Mouse (Mus musculus): ENCODE results near the gene Nras.

Nras gene

DNA sequence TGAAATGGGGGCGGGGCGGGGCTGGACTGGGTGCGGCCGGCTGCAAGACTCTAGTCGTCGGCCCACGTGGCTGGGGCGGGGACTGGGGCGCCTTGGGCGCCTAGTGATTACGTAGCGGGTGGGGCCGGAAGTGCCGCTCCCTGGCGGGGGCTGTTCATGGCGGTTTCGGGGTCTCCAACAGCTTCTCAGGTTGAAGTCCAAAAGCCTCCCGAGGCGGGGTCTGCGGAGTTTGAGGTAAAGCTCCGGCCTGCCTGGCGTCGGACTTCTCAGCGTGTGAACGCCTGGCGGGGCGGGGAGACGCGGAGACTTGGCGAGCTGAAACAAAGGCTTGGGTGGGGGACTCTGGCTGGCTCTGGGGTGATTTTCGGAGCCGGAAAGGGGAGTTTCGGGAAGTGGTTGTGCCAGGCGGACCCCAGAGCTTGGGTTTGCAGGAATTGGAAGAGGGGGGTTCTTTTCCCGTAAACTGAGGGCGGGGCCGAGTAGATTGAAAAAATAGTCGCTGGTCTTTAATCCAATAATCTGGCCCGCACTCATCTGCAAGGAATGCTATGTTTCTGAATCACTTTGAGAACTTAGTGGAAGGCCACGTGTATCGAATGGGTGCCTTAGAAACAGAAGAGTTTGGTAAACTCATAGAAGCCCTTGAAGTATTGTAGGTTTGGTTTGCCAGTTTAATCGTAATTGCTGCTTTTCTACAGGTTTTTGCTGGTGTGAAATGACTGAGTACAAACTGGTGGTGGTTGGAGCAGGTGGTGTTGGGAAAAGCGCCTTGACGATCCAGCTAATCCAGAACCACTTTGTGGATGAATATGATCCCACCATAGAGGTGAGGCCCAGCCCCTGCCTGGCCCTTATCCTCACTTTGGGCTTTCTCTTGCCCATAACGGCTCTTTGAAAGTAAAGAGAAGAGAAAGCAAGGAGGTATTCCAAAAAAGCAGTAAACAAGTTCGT, at the start of gene Nras:
Gene Nras (plus strand): TSS at position 79 of the 951 bp plus-strand sequence.
- peak; percentile 74 for DNase-seq (ENCODE audit: low read depth, low spot score)

DNA sequence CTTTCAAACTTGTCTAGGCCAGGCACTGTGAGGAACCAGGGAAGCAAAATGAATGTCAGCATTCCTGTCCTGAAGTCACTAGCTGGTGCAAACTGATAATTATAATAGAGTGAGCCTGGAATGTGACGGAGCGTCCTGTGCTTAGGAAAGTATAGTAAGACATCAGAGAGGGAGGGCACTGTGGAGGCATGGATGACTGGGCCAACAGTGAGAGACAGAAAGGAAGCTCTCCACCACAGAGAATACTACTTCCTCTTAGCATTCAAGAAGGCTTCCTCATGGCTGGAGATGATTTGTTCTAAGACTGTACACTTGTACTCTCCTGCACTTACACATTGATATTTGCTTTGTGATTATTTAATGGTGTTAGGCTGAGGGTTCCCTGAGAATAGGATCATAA, 40.7 kb upstream of the Nras start:
- no peak for DNase-seq (ENCODE audit: low read depth, low spot score)

DNA sequence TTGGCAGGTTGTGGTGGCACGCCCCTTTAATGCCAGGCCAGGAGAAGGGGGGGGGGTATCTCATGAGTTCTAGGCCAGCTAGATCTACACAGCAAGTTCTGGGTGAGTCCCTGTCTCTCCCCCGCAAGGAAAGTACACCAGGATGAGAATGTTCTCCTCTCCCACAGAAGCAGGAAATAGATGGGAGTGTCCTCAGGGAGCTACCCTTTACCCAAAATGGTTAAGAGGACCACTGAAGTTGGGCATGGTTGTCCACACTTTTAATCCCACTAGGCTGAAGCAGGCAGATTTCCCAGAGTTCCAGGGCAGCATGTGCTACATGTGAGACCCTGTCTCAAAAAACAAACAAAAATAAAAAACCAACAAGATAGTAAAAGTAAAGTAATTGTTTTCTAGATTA, 38.6 kb upstream of the Nras start:
- no peak for DNase-seq (ENCODE audit: low read depth, low spot score)

DNA sequence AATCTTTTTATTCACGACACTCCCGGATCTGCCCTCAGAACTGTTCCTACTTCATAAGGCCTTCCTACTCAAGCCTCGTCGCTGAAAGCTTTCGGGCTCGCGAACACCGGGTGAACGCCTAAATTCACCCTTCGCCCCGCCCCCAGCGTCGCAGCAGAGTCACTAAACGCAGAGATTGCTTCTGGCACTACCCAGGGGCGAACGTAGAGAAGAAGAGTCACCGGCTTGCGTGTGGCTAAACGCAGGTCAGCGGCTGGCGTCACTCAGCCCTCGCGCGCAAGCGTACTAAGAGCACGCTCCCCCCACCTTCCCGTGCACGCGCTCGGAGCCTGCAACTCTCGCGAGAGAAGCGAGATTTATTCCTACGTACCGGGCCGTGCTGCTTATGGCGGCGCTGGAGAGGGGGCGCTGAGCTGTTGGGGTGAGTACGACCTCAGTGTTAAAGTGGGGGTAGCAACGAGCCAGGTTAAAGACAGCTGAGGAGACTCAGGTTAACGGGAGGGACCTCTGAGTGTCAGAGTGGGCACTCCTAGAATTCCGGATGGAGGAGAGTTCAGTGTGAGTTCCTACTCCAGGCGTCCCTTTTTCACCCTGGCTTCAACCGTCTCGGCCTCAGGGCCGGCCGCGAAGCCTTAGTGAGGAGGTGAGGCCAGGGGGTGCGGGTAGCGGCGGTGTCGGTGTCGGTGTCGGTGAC, 37.7 kb upstream of the Nras start, which contains the start of gene Csde1:
Gene Csde1 (plus strand): TSS at position 178 of the 694 bp plus-strand sequence.
- DNase-seq (ENCODE audit: low read depth, low spot score) = peak; percentile 97

DNA sequence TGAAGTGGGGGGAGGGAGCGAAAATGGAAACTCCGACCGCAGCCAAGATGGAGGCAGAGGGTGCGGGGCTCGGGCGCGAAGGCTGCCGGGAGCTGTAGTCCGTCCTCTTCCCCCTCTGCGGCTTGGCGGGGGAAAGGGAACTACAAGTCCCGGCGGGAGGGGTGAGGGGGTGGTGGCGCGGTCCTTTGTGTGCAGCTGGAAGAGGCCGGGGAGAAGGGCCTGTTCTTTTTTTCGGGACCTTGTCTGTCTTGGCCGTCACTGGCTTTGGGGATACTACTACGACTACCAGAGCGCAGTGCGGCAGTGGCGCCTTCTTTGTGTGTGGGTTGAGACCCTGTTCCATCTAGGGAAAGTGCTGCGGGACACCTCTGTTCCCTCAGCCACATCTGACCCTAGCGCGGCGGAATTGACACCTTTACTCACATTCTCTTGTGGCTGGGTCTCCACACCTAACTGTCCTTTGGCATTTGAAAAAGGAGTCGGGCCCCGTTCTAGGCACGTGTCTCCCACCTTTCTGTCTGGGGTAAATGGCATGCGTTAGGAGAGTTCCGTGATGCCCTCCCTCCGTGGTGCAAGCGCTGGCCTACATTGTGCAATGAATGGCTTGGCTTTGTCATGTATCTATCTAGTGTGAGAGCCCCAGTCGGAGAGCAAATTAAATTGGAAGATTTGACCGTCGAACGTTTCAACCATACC, 37.0 kb upstream of the Nras start:
- DNase-seq (ENCODE audit: low read depth, low spot score) = peak; percentile 81

DNA sequence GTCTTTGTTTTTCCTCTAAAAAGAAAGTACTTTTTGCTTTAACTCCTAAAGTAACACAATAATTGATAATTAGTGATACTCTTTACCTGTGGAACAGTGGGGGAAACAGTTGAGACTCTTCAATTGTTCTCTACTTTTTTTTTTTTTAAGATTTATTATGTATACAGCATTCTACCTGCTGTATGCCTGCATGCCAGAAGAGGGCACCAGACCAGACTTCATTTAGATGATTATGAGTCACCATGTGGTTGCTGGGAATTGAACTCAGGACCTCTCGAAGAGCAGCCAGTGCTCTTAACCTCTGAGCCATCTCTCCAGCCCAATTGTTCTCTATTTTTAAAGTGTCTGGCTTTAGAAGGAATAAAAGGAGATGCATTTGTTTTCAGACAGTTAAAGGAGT, 31.9 kb upstream of the Nras start:
- DNase-seq (ENCODE audit: low read depth, low spot score) = no peak

DNA sequence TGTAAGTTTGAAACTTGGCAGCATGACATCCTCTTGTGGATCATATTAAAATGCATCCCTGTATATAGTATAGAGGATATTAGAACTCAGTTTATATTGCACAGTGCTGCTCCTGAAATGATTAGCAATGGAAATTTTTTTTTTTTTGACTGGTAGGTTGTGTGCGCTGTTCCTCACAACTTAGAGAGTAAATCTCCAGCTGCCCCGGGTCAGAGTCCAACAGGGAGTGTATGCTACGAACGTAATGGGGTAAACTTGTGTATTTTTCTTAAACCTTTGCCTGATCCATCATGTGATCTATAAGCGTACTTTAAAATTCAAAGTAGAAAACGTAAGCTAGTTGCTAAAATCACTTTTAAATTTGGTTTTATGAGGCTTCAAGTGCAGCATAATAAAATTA, 17.8 kb upstream of the Nras start:
- no peak for DNase-seq (ENCODE audit: low read depth, low spot score)

DNA sequence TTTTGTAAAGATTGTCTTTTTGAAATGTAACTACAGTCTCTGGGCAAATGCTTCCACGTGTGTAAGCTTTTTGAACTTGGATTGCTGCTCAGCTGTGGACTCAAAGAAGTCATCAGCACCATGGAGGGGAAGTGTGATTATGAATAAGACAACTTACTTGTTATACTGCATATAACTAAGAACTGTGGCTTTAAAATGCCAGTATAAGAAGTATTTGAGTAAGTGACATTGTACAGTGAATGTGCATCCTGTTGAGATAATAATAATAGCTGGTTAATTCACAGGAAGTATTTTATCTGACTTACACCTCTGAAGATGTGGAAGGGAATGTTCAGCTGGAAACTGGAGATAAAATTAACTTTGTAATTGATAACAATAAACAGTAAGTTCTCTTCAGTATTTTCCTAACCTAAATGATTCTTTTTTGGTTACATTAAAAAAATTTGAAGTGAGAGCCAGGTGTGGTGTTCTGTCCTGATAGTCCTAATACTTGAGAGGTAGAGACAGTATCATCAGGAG, 17.2 kb upstream of the Nras start:
- DNase-seq (ENCODE audit: low read depth, low spot score) = no peak

DNA sequence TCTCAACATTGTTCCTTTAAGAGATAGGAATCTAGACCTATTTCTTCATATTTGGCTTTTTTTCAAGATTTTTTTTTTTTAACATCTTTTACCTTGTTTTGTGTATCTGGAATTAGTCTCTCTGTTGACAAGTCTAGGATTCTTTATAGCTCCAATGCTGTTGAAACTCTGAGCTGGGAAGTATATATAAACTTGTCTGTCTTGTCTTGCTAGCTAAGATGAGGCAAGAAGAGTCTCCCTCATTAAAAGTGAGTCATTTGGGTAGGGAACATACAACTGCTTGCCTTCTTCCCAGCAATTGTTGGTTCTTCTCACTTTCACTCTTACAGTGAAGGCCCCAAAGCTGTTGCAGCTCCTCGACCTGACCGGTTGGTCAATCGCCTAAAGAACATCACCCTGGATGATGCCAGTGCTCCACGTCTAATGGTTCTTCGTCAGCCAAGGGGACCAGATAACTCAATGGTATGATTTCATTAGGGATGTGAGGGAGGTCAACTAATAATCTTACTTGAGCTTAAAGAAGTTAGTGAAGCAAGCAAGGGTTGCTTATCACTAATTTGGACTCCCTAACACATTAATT, 2.0 kb upstream of the Nras start:
- no peak for DNase-seq (ENCODE audit: low read depth, low spot score)

DNA sequence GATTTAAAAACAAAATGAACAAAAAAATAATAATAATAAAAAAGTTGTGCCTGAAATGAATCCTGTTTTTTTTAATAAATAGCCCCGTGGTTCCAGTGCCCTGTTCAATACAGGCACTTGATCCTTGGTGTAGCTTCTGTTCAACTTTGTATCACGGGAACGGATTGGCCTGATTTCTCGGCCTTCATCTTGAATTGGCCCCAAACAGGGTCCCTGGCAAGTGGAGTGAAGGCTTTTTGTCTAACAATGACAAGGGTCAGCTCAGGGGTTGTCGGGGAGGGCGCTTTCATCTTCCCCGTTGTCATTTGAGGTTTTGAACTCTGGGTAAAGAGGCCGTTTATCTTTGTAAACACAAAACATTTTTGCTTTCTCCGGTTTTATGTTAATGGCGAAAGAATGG, 333 bp upstream of the Nras start:
- DNase-seq (ENCODE audit: low read depth, low spot score) = no peak

DNA sequence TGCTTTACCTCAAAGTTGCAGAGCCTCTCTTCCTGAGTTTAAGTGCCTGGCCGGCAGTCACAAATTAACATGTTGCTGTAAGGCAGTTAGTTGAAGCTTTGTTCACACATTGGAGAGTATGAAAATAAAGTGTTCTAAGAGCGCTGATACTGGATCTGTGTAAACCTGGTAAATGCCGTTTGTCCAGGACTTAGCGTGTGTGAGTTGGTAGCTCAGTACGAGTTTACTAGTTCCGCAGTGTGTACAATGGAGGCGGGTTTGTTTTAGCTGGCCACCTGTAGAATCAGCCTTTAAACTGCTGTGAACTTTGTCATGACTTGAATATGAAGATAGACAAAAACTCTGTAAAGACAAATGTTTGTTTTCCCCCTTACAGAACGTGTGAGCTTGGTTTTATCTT, 8.8 kb downstream of the Nras start:
- DNase-seq (ENCODE audit: low read depth, low spot score) = no peak

DNA sequence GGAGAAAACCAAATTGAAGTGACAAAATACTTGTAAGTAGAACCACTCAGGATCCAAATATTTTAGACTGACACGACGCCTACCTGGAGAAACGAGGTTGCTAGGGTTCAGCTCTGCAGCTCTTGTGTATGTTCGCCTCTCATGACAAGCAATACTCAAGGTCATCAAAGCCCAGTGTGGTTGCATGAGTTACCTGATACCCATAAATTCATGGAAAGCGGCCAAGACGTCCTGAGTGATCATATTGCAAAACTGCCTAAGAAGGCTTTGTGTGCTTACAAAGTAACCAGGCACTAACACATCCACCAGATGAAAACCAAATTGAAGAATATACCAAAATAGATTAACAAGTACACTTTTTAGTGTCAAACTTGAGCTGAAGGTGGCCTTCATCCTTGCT, 10.9 kb downstream of the Nras start:
- DNase-seq (ENCODE audit: low read depth, low spot score) = no peak

DNA sequence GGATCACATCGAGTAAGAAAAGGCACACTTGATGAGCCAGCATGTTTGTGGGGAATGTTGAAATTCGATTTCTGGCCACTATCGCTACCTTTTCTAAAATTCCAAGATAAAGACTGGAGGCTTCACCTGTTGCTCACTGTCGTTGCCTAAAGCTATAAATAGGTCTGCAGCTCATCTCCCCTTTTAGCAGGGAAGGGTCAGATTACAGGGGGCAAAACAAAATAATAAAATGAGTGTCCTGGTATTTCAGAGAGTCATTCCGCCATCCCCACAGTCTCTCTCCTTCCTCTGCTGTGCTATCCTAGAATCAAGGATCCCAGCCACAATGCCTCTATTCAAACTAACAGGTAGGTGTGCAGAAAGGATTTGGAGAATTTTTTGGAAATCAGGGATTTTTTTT, 15.7 kb downstream of the Nras start, which contains the start of gene Ampd1:
Gene Ampd1 (plus strand): TSS at position 244 of the 400 bp plus-strand sequence.
- DNase-seq (ENCODE audit: low read depth, low spot score) = no peak

DNA sequence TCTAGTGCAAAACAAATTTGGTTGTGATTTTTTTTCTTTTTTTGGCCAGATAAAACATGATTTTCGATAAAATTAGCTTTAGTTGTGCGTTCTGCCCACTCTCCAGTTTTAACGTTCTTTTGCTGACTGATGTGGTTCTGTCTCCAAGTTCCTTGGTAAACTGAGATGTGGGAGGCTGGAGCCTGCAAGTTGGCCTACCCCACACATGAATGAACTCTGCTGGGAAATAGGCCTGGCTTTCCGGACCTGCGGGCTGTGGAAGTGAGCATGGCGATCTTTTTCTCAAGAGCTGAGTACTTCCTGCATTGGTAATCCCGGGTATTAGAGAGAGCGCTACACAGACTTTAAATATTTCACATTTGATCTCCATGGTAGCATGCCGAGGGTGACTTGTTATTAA, 17.8 kb downstream of the Nras start:
- no peak for DNase-seq (ENCODE audit: low read depth, low spot score)

DNA sequence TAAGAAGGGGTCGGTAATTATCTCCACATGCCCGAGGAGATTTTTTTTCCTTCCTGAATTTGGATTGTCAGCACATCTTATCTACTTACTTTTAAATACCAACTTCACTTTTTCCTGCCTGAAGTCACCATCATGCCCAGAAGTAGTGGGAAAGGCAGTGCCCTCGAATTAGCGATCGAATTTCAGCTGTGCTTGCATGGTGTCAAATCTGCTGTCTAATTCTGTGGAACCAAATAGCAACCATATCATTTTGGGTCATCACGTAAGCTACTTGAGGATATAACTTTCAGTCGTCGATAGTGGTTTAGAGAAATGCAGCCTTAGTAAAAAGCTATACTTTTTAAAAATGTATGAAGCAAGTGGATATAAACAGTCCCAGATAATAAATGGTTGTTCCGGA, 18.4 kb downstream of the Nras start:
- no peak for DNase-seq (ENCODE audit: low read depth, low spot score)

DNA sequence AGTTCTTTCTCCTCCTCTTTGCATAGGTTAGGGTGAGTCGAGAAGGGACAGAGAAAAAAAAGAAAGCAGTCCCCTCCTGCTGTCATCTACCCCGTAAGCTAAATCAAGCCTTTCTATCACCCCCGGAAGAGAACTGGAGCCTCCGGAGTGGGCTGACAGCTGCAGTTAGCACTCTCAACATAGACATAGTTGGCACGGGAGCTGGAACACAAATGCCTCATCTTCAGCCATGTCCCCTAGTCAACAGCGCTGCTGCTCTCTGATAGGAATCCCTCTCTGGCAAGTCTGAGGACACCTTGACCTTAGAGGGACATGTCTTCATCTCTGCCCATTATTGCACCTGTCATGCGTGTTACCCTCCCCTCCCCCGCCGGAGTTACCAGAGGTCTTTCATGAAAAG, 21.2 kb downstream of the Nras start:
- DNase-seq (ENCODE audit: low read depth, low spot score) = no peak

DNA sequence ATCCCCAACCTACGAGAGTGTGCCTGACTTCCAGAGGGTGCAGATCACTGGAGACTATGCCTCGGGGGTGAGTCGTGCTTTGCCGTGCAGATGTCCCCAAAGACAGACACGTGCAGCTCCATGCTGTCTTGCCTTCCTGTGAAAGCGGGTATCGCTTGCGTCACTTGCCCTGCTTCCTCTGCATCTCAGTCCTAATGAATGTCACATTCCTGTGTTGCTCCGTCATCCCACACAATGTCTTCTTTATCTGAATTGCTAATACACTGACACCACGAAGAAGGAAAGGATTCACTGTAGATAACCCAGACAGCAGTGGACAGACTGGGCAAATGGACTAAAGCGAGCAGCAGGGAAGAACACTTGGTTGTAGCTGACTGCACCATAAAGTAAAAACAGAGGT, 23.0 kb downstream of the Nras start:
- no peak for DNase-seq (ENCODE audit: low read depth, low spot score)

DNA sequence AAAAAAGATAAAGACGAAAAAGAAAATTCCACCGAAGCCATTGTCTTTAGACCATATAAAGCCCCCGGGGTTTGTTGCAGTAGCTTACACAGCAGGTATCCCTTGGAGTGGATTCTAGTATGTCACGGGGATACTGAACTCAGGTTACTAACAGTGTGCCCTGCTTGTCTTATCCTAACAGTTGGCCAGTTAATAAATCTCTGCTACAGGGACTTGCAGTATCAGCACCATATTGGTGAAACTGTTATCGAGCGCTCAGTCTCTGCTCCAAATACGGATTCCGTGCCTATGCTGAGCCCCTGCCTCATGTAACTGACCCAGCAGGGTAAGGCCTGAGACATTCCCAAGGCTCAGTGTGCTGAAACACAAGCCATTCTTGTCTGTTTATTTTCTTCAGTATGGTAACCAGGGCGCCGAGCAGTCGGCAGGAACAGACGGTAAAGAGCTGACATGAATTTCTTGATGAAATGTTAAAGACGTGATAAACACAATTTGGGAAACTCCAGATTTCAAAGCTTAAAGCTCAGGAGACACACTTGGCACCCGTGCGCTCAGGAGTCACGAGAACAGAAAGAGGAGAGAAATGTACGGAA, 23.9 kb downstream of the Nras start:
- DNase-seq (ENCODE audit: low read depth, low spot score) = no peak

DNA sequence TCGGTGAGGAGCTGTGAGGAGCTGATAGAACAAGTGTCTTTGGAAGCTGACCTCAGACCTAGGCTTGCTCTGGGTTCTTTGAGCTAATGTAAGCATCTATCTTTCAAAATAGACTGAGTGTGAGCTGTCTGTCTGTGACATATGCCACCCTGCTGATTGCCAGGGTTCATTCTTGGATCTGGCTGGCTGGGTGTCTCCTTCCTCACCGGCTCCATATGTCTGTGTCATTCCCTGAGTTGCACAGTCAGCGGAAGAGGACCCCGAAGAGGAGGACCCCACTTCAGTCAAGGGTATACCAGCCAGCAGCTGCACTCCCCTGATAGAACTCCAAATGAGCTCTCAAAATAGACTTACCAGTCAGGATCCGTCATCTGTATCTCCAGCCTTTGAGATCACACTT, 24.7 kb downstream of the Nras start:
- DNase-seq (ENCODE audit: low read depth, low spot score) = no peak

DNA sequence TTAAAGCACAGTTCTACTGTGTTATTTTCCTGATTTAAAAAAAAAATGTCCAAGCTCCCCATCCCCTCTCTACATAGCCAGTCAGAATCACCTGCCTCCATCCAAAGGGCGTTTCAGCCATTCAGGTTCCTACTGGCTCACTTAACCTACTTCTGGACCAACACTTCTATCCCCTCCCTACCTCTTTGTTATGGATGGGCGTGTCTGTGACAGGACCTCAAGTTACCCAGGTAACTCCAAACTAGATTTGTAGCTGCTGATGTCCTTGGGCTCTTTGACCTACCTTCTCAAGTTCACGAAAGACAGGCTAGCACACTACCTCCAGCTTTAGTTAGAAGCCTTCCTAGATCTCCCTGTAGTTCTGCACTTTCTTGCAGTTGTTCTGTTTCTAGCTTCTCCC, 27.9 kb downstream of the Nras start:
- no peak for DNase-seq (ENCODE audit: low read depth, low spot score)

DNA sequence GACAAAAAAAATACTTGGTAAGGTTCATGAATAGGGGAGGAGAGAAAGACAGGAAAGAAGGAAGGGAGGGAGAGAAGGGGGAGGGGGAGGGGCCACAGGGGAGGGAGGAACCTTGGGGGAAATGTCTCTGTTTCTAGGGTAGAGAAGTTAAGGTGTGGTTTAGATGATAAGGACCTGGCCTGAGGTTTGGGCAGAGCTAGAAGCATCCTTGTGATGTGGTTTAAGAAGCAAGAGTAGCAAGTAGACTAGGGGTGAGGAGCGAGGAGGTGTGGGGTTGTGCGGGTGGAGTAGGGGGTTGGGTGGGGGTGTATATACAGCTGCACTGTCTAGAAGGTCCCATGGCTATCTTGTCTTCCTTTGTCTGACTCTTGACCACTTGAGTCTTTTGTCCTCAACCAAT, 33.7 kb downstream of the Nras start:
- no peak for DNase-seq (ENCODE audit: low read depth, low spot score)
